Mouse (Mus musculus) splenic B cell, adult 2 months (primary cell): ENCODE results near the gene Trmt13.
"Not testable (repeated sequence)": the region's sequence is repeated elsewhere in the genome, so short reads cannot be mapped to it uniquely, and the experiment has no call there.

Experiments
- DNase-seq: peaks from one replicate; pipeline ENCODE4 v3.0.0-alpha.2; 2011; ENCODE audit warnings: low read depth, low spot score
- H3K27me3 ChIP-seq: 2 replicates; pipeline ENCODE4 v1.6.1; 2012; ENCODE audit warnings: mild to moderate bottlenecking, low read length, moderate library complexity, mixed read lengths; ENCODE audit not compliant: control insufficient read depth, poor library complexity, insufficient read depth, severe bottlenecking
- H3K36me3 ChIP-seq: 2 replicates; pipeline ENCODE4 v1.6.1; 2012; ENCODE audit warnings: mild to moderate bottlenecking, low read length, moderate library complexity, mixed read lengths; ENCODE audit not compliant: control insufficient read depth, poor library complexity, insufficient read depth, severe bottlenecking

Gene Trmt13

DNA sequence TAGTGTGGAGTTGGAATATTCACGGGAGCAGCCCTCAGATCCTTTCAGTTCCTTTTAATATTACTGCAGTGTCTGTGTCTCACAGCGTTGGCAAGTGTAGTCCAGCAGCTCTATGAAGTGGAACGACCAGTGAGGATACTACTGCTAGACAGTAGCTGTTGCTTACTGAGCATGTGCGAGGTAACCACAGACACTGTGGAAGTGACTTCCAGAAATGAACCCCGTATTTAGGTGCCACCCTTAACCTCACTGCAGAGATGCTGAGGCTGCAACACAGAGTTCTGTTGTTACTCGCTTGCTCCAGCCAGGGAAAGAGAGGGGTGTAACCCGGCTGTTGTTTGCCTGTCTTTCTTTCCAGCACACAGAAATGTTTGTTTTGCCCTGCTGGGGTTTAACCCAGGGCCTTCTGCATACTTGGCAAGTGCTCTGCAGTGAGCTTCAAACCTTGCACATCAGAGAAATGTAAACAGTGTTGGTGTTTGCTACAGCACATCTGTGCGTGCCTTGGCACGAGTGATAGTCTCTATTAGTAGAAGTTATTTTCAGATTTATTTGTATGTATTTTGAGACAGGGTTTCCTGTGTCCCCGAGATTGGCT, at the start of gene Trmt13:
Gene Trmt13 (minus strand): TSS at position 293 of the 598 bp plus-strand sequence.
- no peaks in the 10 kb centered on the region for H3K27me3 ChIP-seq
- H3K36me3 ChIP-seq: no peaks in the 10 kb centered on the region
- DNase-seq: no peak

DNA sequence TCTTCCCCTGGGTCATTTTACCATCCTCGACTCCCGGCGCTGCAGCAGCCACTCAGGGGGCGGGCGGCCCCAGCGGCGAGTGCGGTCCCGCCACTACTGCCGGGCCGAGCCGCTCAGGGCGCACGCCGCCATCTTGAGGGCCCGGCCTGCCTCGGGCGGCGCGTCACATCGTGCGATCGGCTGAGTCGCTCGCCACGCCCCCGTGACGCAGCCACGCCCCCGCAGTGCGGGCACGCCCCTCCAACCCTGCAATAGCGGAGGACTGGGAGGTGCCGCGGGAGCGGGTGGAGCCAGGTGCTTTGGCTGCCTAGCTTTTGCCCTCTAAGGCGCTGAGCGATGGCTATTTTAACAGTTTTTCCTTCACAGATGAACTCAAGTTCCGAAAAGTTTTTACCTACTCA, 48.1 kb upstream of the Trmt13 start, which contains the start of gene Mfsd14a:
Gene Mfsd14a (minus strand): TSS at position 215 of the 401 bp plus-strand sequence.
- peak; percentile 98 for DNase-seq
- Histone ChIP-seq H3K27me3 (no peaks in the 10 kb centered on the region), H3K36me3 (no peaks in the 10 kb centered on the region)

DNA sequence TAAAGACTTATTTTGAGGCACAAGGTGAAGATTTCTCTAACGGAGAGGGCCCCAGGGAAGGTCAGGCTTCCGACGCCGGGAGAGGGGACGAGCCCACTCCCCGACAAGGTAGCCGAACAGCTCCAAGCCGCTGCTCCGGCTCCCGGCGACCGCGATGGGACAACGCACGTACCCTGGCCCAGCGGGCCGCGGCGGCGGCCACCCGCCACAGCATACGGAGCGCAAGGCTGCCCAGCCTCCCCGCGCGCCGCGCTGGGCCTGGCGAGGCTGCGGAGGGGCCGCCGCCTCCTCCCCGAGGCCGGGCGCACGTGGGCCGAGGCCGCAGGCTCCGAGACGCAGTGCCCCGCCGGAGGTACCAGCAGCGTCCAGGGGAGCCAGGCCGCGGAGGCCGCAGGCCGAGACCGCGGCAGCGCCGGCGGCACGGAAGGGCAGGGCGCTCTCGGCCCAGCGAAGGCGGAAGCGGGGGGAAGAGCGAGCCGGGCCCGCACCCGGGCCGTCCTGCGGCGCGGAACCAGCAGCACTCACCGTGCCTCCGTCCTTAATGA, 47.6 kb upstream of the Trmt13 start:
- DNase-seq: no peak
- no peaks in the 10 kb centered on the region for H3K36me3 ChIP-seq
- H3K27me3 ChIP-seq: no peaks in the 10 kb centered on the region

DNA sequence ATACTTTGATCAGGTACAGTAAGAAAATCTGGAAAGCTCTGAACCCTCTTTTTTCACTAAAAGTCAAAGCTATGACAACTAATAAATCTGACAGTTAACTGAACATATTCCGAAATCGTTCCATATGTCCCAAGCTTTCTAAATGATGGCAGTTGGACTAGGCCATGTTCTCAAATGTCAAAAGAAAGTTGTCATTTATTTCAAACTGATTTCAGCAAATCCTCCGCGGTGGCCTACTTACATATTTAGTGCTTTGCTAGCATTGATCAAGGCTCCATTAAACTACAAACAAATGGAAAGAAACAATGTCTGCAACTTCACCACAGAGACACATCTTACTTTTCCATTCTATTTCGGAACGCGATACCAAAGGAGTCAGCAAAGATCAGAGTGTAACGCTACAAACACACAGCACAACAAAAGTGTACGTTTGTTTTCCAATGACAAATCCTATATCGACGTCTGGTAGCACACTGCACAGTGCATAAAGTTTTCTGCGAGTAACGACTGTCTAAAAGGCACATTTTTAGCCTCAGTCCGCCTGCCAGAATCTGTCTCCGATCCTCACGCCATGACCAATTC, 47.0 kb upstream of the Trmt13 start:
- no peaks in the 10 kb centered on the region for H3K36me3 ChIP-seq
- DNase-seq: no peak
- H3K27me3 ChIP-seq: no peaks in the 10 kb centered on the region

DNA sequence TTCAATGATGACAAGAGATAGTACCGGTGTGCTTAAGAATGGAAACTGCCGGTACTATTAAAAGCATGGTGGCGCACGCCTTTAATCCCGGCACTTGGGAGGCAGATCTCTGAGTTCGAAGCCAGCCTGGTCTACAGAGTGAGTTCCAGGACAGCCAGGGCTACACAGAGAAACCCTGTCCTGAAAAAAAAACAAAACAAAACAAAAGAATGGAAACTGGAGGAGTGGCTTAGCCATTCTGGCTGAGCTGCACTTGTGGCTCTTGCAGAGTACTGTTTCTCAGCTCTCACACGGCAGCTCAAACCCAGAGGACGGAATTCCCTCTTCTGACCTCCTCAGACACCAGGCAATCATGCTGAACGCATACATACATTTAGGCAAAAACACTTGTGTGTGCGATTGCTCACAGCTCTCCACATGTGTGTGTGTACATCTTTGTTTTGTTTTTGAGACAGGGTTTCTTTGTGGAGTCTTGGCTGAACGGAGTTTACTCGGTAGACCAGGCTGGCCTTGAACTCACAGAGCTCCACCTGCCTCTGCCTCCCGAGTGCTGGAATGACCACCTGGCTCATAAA, 45.6 kb upstream of the Trmt13 start:
- DNase-seq: no peak
- Histone ChIP-seq H3K27me3 (no peaks in the 10 kb centered on the region), H3K36me3 (no peaks in the 10 kb centered on the region)

DNA sequence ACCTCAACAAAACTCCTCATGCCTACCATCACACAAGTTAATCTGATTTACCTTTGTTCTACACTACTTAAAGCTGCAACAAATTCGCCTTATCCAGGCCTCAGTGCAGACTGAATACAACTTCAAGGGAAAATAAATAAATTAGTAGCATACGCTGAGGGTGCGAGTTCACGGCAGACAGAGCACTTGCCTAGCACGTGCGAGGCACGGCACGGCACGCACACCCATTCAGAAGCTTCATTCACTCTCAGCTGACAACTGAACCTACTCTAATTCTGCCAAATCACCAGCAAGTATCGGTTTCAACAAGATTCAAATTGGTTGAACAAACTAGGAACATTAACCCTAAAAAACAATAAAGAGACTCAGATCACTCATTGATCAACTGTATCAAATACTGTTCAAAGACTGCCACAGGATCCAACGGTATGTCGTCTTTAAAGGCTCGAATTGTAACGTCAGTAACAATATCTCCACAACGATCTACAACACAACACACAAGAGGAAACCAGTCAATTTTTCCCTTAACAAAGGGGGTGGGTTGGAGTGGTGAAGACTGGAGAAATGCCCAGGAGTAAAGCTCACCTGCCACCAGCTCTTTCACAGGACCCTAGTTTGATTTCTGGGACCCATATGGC, 44.7 kb upstream of the Trmt13 start:
- no peaks in the 10 kb centered on the region for H3K27me3 ChIP-seq
- DNase-seq: no peak
- H3K36me3 ChIP-seq: no peaks in the 10 kb centered on the region

DNA sequence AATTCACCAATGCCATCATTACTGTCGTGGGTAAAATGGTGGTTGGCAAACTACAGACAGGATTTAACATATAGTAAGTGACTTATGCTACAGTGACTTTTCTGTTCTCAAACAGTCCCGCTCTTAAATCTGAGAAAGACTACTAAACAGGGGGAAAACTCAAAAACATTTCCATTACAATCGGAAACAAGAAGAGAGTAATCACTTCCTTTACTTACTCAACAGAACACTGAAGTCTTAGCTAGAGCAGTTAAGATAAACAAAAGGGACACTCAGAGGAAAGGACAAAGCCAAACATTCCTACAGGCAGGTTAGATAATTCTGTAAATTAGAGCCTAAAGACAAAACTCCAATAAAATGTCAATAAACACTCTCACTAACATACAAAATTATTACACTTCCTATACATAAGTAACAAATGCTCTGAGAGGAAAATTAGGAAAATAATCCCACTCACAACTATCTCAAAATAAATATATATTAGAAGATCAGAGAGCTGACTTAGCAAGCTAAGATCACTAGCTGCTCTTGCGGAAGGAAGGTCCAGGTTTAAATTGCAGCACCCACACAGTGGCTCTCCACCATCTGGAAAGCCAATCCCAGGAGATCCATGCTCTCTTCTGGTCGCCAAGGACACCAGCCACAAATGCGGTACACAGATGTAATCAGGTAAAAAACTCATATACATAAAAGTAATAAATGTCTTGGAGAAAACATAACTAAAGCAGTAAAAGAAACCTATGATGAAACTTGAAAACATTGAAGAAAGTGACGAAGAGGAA, 42.0 kb upstream of the Trmt13 start:
- Histone ChIP-seq H3K27me3 (no peaks in the 10 kb centered on the region), H3K36me3 (no peaks in the 10 kb centered on the region)
- peak; percentile 38 for DNase-seq

DNA sequence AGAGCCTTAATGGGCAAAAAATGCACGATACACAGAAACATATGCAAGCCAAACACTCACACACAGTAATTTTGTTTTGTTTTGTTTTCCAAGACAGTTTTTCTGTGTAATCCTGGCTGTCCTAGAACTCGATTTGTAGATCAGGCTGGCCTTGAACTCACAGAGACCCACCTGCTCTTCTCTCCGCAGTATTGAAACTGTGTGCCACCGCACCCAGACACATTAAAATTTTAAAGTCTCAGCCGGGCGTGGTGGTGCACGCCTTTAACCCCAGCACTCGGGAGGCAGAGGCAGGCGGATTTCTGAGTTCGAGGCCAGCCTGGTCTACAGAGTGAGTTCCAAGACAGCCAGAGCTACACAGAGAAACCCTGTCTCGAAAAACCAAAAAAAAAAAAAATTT, 39.7 kb upstream of the Trmt13 start:
- not testable (repeated sequence) for H3K27me3 ChIP-seq, H3K36me3 ChIP-seq, DNase-seq

DNA sequence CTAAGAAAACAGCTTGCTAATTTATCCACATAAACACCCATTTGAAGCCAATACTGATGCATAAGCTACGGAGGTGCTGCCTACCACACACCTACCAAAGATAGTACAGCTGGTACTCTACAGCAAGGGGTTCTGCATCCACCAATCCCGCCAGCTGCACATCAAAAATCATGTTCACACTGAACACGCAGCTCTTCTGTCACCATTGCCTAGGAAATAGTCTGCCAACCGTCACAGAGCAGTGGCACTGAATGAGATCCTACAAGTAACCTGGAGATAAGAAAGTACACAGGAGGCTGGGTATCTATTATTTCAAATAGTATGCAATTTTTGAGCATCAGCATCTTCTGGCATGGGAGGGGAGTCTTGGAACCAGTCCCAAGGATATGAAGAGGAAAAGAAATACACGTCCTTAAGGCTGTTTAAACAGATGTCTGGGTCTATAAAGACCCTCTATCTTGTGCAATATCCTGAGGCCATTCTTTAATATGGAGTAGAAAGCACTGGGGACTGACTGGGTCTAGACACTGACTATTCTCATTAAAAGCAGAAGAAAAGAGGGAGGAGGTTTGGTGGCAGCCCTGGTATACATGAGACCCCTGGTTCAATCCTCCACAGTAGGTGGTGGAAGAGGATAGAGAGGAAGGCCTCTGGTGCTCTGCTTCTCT, 39.0 kb upstream of the Trmt13 start:
- H3K27me3 ChIP-seq: no peaks in the 10 kb centered on the region
- H3K36me3 ChIP-seq: peaks cover 4% of the 10 kb centered on the region; the same call in 1 of the 2 replicates
- DNase-seq: no peak

DNA sequence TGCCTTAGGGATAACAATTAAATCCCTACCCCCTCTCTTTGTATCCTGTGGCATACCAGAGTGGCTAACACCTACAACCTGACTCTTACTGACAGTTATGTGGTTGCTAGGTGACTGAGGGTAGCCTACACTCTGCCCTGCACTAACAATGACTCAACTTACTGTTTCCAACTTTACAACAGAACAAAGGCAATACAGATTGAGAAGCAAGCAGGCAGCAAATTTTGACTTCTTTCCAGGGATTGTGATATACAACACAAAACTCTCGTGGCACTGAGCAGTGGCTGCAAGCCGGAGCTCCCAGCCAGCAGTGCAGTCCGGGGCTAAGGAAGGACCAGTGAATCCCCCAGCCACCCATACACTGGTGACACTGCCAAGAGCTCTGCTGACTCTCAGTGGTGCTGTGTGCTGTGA, 37.7 kb upstream of the Trmt13 start:
- DNase-seq: no peak
- Histone ChIP-seq H3K36me3 (peaks cover 6% of the 10 kb centered on the region; the same call in 1 of the 2 replicates), H3K27me3 (no peaks in the 10 kb centered on the region)

DNA sequence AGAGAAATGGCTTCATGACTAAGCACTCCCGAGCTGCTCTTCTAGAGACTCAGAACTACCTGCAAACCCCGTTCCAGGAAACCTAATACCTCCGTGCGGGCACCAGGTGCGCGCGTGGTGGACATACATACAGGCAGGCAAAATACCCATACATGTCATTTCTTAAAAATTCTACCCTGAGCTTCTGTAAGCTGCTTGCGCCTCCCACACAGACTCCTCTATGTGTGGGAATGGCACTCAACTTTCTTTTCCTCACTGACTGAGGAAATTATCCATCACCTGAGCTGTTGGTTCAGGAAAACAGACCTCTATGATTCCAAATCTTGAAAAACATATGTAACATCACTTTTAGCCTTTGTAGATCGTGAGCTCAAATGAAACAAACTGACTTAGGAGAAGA, 36.3 kb upstream of the Trmt13 start:
- DNase-seq: no peak
- no peaks in the 10 kb centered on the region for H3K27me3 ChIP-seq
- H3K36me3 ChIP-seq: peaks cover 8% of the 10 kb centered on the region; the same call in 1 of the 2 replicates

DNA sequence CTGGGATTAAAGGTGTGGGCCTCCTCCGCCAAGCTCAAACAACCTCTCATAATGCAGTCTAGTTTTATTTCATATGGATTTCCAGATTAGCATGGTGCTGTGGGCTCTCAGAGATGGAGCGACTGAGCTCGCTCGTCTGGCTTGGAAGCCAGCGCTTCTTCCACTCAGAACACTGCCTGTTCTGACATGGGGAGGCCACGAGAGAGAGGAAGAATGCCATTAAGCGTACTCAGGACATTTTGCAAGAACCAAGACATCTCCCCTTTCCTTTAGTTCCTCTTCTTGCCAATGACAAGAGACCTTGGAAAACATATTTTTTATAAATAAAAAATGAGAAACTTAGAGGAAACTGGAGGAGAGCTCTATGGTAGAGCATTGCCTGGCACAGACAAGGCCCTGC, 34.4 kb upstream of the Trmt13 start:
- no peak for DNase-seq
- Histone ChIP-seq H3K27me3 (no peaks in the 10 kb centered on the region), H3K36me3 (peaks cover 11% of the 10 kb centered on the region)

DNA sequence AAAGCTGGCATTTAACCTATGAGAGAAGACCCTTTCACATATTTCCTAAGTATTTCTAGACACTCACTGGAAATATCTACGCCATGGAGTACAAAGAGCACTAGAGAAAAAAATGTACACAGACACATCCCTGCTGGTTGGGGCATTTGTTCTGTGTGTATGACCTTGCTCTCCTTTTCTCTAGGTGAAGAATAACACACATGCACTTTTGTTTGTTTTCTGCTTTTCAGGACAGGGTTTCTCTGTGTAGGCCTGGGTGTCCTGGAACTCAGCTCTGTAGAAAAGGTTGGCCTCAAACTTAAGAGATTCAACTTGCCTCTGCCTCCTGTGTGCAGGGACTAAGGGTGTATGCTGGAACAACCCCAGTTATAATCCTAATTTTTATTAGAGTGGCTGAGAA, 32.0 kb upstream of the Trmt13 start:
- DNase-seq: no peak
- Histone ChIP-seq H3K36me3 (peaks cover 20% of the 10 kb centered on the region), H3K27me3 (no peaks in the 10 kb centered on the region)

DNA sequence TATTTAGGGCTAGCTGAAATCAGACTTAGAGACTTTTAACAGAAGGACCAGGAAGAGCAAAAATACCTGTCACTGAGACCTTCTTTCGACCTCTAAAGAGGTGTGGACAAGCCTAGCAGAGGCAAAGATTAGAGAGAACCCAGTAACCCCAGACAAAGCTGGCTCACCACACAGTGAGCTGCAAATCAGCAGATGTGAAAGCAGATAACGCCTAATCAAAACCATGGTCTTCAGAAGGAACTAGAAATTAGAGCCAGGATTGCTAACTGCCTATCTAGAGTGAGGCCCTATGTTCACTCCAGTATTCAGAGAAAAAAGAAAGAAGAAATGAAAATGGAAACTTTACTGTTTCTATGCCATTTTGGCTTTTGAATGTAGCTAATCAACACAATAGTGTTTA, 28.0 kb upstream of the Trmt13 start:
- Histone ChIP-seq H3K36me3 (peaks cover 17% of the 10 kb centered on the region), H3K27me3 (no peaks in the 10 kb centered on the region)
- DNase-seq: no peak
